Mouse (Mus musculus): Measurements from ENCODE around the gene Ripor3.

- TF ChIP-seq POLR2A (IDR thresholded peaks at IDR 0.05; ENCODE audit: borderline replicate concordance, insufficient read depth, low read length): no peak
- no peak for TF ChIP-seq CTCF (IDR thresholded peaks at IDR 0.05; ENCODE audit: borderline replicate concordance, insufficient read depth, low read depth, low read length)
Observed at GRCm38 (mm10) chr2:167941320-167941719, 69.1 kb downstream of the Ripor3 start.
